Comparison of ENCODE assay signal across 19 mouse cellular contexts in genomic region chr13:89735111-89735510, GRCm38 (mm10). TPM values are rescaled to one million over a fixed set of nuclear protein-coding genes. Genes with fewer than 3 reads are reported as not detected.
A peak's percentile ranks its signal among the peaks of the same experiment; 100 is the strongest.
DNase-seq lines count a peak whose midpoint lies in the region; ATAC-seq lines count a peak whose summit lies in the region.
"Had no signal": no experiment of that assay in that cellular context is flagged by ENCODE, and none has a peak within 500 bp of the region (broad histone marks: within the 10 kb centered on the region; RNA-seq: fewer than 3 reads in every experiment).

No protein-coding gene starts in this region.

- H3K4me1 ChIP-seq in intestine, embryonic 14.5 days (replicated peaks; ENCODE audit: control insufficient read depth, insufficient read depth, low read length) = peaks cover 29% of the 10 kb centered on the region
- no peaks in the 10 kb centered on the region; the same call in 1 of the 2 replicates for H3K4me1 ChIP-seq in intestine, embryonic 15.5 days (replicated peaks)
- peaks cover 26% of the 10 kb centered on the region for H3K4me1 ChIP-seq in lung, embryonic 15.5 days

- peak; percentile 61 for DNase-seq in intestine, embryonic 14.5 days (ENCODE audit: low spot score)
- no peak for DNase-seq in lung, adult 18-20 months
- peak; percentile 34 for DNase-seq in heart, postnatal 4 days
- DNase-seq in adrenal gland, adult 18-20 months (ENCODE audit: low spot score in 2 of 2) = no peak
- DNase-seq in B cell, adult 2 months = no peak
- DNase-seq: adrenal gland, postnatal 10 days; cerebellum, adult 9-10 months; gastrocnemius, postnatal 10 days; kidney, adult 2 months; thymus, postnatal 14 days had no signal

- ATAC-seq in intestine, embryonic 14.5 days (replicated peaks; ENCODE audit: low FRiP score, low TSS enrichment, low read depth) = no peak
- ATAC-seq in intestine, embryonic 15.5 days = no peak
- no peak for ATAC-seq in lung, embryonic 15.5 days (ENCODE audit: borderline replicate concordance, extremely low read depth, low FRiP score, low TSS enrichment)
- ATAC-seq: hindbrain, embryonic 16.5 days; midbrain, embryonic 16.5 days had no signal

- no peaks in the 10 kb centered on the region for H3K27me3 ChIP-seq in intestine, embryonic 14.5 days (replicated peaks; ENCODE audit: control insufficient read depth, insufficient read depth, low read length)
- H3K27me3 ChIP-seq in intestine, embryonic 15.5 days (replicated peaks) = no peaks in the 10 kb centered on the region
- H3K27me3 ChIP-seq in lung, embryonic 15.5 days = no peaks in the 10 kb centered on the region
- H3K27me3 ChIP-seq: limb, embryonic 15.5 days; neural tube, embryonic 15.5 days had no signal

- H3K27ac ChIP-seq in intestine, embryonic 14.5 days (ENCODE audit: low read depth) = 0 out of 2 replicates have a peak overlapping the region, but pooled peaks have one; percentile 25
- H3K27ac ChIP-seq in intestine, embryonic 15.5 days = no peak overlapping the region
- peak overlapping the region; percentile 31; the same call in 1 of the 2 replicates for H3K27ac ChIP-seq in lung, embryonic 15.5 days
- H3K27ac ChIP-seq: embryonic facial prominence, embryonic 10.5 days; layer of hippocampus, adult 2 months; limb, embryonic 15.5 days; liver, embryonic 15.5 days; neural tube, embryonic 15.5 days had no signal

- no peaks in the 10 kb centered on the region for H3K36me3 ChIP-seq in intestine, embryonic 14.5 days (ENCODE audit: control insufficient read depth, insufficient read depth, low read length)
- no peaks in the 10 kb centered on the region for H3K36me3 ChIP-seq in intestine, embryonic 15.5 days
- H3K36me3 ChIP-seq in lung, embryonic 15.5 days = no peaks in the 10 kb centered on the region
- H3K36me3 ChIP-seq: limb, embryonic 15.5 days; liver, embryonic 15.5 days; neural tube, embryonic 15.5 days had no signal

- H3K4me2 ChIP-seq in intestine, embryonic 14.5 days (ENCODE audit: low read length) = no peak overlapping the region
- no peak overlapping the region for H3K4me2 ChIP-seq in intestine, embryonic 15.5 days (replicated peaks)
- no peak overlapping the region for H3K4me2 ChIP-seq in lung, embryonic 15.5 days
- H3K4me2 ChIP-seq: limb, embryonic 15.5 days; liver, embryonic 15.5 days; neural tube, embryonic 15.5 days had no signal

- 13% methylated on average over 5 of the region's 5 CpGs for WGBS in intestine, embryonic 14.5 days
- whole genome bisulfite sequencing in intestine, embryonic 15.5 days = 21% methylated on average over 5 of the region's 5 CpGs
- 23% methylated on average over 5 of the region's 5 CpGs for whole genome bisulfite sequencing in lung, embryonic 15.5 days

- no peak overlapping the region for H3K9ac ChIP-seq in intestine, embryonic 14.5 days (ENCODE audit: low read length)
- no peak overlapping the region for H3K9ac ChIP-seq in intestine, embryonic 15.5 days
- no peak overlapping the region for H3K9ac ChIP-seq in lung, embryonic 15.5 days
- H3K9ac ChIP-seq: limb, embryonic 15.5 days; liver, embryonic 15.5 days; neural tube, embryonic 15.5 days had no signal

- H3K9me3 ChIP-seq in intestine, embryonic 14.5 days (ENCODE audit: control insufficient read depth, low read length) = no peaks in the 10 kb centered on the region
- H3K9me3 ChIP-seq in intestine, embryonic 15.5 days = no peaks in the 10 kb centered on the region
- no peaks in the 10 kb centered on the region for H3K9me3 ChIP-seq in lung, embryonic 15.5 days
- H3K9me3 ChIP-seq: embryonic facial prominence, embryonic 10.5 days; limb, embryonic 15.5 days; liver, embryonic 15.5 days; neural tube, embryonic 15.5 days had no signal

- no peak overlapping the region for H3K4me3 ChIP-seq in intestine, embryonic 14.5 days (ENCODE audit: low read depth, low read length)
- H3K4me3 ChIP-seq in intestine, embryonic 15.5 days (replicated peaks) = no peak overlapping the region
- H3K4me3 ChIP-seq in lung, embryonic 15.5 days = no peak overlapping the region
- H3K4me3 ChIP-seq: embryonic facial prominence, embryonic 10.5 days; layer of hippocampus, adult 2 months; limb, embryonic 15.5 days; liver, embryonic 15.5 days; neural tube, embryonic 15.5 days had no signal

RNA-seq across cellular contexts. Expression of gene Vcan, which starts 7.2 kb away (rescaled TPM):
- 40.2 and 42.8 TPM in 2 replicates for polyA plus RNA-seq in intestine, embryonic 14.5 days (2014; fragmentation: Nextera tagmentation; extraction: Ambion mirVana)
- 25.8 and 30.9 TPM in 2 replicates for polyA plus RNA-seq in intestine, embryonic 15.5 days (2015; fragmentation: Nextera tagmentation; extraction: Ambion mirVana)
- 56.0 and 59.6 TPM in 2 replicates for polyA plus RNA-seq in lung, embryonic 15.5 days (2015; fragmentation: Nextera tagmentation; extraction: Ambion mirVana)
- 10 to 100 TPM; 83.8 to 84.4 TPM for total RNA-seq in heart, postnatal 4 days (2021)
- 1 to 10 TPM; 1.7 to 4.7 TPM for total RNA-seq in adrenal gland, adult 18-20 months (2021)

Comparison
In these comparisons a context has a peak if more than half of its experiments do, and no peak if none do; other contexts are left out.
1. DNase-seq: peak in intestine, embryonic 14.5 days (single experiment) and heart, postnatal 4 days (single experiment); none in lung, adult 18-20 months (0 of 2), adrenal gland, adult 18-20 months (0 of 2) and B cell, adult 2 months (0 of 2).